Mouse (Mus musculus): ENCODE data around the gene Olfr1394. TPM values are rescaled to one million over a fixed set of nuclear protein-coding genes. Genes with fewer than 3 reads are reported as not detected.

Gene Olfr1394
- not detected in 2 replicates for polyA plus RNA-seq (2015; fragmentation: Nextera tagmentation; extraction: Ambion mirVana)

DNA sequence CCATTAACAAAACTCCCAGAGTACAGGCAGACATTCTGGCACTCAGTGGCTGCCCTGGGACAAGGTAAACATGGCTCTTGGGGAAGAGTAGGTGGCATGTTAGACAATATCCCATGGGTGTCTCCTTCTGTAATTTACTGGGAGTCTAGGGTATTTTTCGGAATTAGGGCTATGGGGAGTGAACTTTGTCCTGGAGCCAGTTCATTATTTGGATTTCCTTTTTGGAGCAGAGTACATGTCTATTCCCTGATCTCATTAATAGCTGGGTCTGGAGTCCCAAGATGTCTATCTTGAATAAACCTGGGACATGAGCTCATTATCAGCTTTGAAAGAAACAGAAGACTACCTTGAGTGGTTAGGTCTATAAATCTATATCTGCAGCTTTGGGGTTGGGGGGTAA, at the start of gene Olfr1394:
Olfr1394 (plus strand) TSS at position 301 of the 400 bp plus-strand sequence.

DNA sequence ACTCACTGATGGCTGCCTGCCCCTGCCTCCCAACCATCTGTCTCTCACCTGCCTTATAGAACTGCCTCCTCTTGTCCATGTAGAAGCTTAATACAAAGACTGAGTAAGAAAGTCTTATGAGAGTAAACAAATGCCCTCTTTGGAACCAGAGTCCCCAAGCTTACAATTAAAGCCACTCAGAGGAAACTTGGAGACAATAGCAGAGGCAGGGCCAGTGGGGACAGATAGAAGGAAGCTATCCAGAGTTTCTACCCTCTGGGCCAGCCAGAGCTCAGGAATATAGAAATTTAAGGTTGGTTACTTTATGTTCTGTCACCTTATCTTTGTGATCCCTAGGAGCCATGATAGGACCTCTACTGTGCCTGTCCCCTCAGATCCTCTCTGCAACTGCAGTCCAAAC, 39.4 kb upstream of the Olfr1394 start, which contains the start of gene Olfr1396:
Olfr1396 (minus strand) TSS at position 101 of the 400 bp plus-strand sequence.

DNA sequence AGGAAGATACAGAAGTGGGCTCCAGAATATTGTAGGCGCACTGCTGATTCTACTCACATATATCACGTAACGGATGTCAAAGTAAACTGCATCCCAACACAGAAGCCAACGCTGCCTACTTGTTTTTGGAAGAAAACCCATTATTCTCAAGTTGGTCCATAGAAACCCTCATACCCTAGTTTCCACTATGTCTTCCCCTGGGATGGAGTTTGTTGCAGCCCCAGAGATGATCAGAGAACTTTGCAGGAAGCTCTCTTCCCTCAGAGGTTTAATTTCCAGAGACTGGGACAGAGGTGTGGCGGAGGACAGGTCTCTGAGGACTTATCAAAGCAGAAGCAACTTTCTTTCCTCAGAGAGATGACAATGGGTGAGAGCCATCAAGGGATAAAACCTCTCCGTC, 12.2 kb upstream of the Olfr1394 start, which contains the start of gene Olfr1395:
Olfr1395 (plus strand) TSS at position 301 of the 400 bp plus-strand sequence.

DNA sequence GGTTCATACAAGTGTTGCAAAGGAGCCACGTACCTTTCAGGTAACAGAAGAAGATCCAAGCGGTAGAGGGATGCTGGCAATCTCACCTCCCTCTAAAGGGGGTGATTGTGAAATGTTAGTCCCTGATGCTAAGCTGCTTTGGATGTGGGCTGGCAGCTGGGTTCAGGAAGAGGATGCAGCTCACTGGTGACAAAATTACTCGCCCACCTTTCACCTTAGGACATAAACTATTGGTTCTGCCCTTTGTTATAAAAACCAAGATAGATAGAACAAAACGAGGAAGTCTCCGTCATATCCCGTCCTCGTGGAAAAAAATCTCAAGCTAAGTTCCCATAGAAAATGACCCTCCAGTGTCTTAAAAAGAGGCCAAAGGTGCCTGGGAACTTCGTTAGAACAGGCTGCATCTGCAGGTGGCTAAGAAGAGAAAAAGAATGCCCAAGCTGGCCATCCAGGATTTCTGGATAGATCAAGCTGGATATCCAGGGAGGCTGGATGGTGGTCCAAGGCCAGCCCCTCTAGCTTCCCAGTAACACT, 32.8 kb downstream of the Olfr1394 start, which contains the start of gene Btnl9:
Btnl9 (minus strand) TSS at position 205 of the 534 bp plus-strand sequence.

DNA sequence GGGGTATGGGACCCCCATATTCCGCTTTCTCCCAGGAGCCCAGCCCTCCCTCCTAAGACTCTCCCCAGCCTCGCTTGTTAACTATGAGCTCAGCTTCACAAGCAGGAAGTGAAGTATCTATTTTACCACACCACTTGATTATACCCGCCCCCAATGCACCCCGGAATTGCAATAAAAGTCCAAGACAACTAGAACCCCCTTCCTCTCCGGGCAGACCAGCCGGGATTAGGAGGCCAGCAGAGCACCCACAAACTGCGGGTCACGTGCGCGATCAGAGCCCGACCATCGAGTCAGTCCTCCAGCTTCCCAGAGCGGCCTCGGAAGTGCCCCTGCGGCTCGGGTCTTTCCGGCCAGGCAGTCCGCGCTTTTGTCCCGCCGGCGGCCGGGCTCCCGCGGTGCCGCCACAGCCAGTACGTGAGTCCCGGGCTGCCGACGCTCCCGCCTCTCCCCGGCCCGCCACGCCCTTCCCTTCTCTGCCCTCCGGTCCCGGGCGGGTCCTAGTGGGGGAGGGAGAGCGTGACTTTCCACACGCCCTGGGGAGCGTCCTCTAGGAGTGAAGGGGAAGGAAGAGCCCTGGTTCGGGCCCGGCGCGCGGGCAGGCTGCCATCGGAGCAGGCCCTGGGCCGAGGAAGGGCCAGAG, 49.1 kb downstream of the Olfr1394 start, which contains the start of gene Zfp62:
Zfp62 (plus strand) TSS at position 164 of the 640 bp plus-strand sequence.

Other genes with a start within 250 kb of the Olfr1394 start
- 8.9 and 10.8 TPM in 2 replicates for gene Psme2b, start 208.2 kb upstream of the Olfr1394 start, polyA plus RNA-seq (2015; fragmentation: Nextera tagmentation; extraction: Ambion mirVana)
- gene Olfr56, start 175.5 kb upstream of the Olfr1394 start, polyA plus RNA-seq (2015; fragmentation: Nextera tagmentation; extraction: Ambion mirVana) = 0.04 and 0.17 TPM in 2 replicates
- 0.50 and 0.68 TPM in 2 replicates for gene 9930111J21Rik1, start 175.0 kb upstream of the Olfr1394 start, polyA plus RNA-seq (2015; fragmentation: Nextera tagmentation; extraction: Ambion mirVana)
- 0.03 TPM in 1 of 2 replicates, not detected in the other for gene Gm12185, start 162.2 kb upstream of the Olfr1394 start, polyA plus RNA-seq (2015; fragmentation: Nextera tagmentation; extraction: Ambion mirVana)
- gene Tgtp1, start 160.2 kb upstream of the Olfr1394 start, polyA plus RNA-seq (2015; fragmentation: Nextera tagmentation; extraction: Ambion mirVana) = 4.0 and 5.6 TPM in 2 replicates
- gene 9930111J21Rik2, start 103.1 kb upstream of the Olfr1394 start, polyA plus RNA-seq (2015; fragmentation: Nextera tagmentation; extraction: Ambion mirVana) = 0.85 and 1.5 TPM in 2 replicates
- 2.5 and 3.0 TPM in 2 replicates for gene Tgtp2, start 90.2 kb upstream of the Olfr1394 start, polyA plus RNA-seq (2015; fragmentation: Nextera tagmentation; extraction: Ambion mirVana)
- 8.3 and 10.9 TPM in 2 replicates for gene Ifi47, start 77.8 kb upstream of the Olfr1394 start, polyA plus RNA-seq (2015; fragmentation: Nextera tagmentation; extraction: Ambion mirVana)
- gene Olfr1396, start 39.5 kb upstream of the Olfr1394 start, polyA plus RNA-seq (2015; fragmentation: Nextera tagmentation; extraction: Ambion mirVana) = 0.08 TPM in 1 of 2 replicates, not detected in the other
- not detected in 2 replicates for gene Olfr1395, start 12.1 kb upstream of the Olfr1394 start, polyA plus RNA-seq (2015; fragmentation: Nextera tagmentation; extraction: Ambion mirVana)
- gene Btnl9, start 32.8 kb downstream of the Olfr1394 start, polyA plus RNA-seq (2015; fragmentation: Nextera tagmentation; extraction: Ambion mirVana) = 1.8 and 5.9 TPM in 2 replicates
- 13.7 and 19.6 TPM in 2 replicates for gene Zfp62, start 48.9 kb downstream of the Olfr1394 start, polyA plus RNA-seq (2015; fragmentation: Nextera tagmentation; extraction: Ambion mirVana)
- gene Mgat1, start 89.8 kb downstream of the Olfr1394 start, polyA plus RNA-seq (2015; fragmentation: Nextera tagmentation; extraction: Ambion mirVana) = 46.9 and 73.3 TPM in 2 replicates
- gene Olfr1393, start 123.9 kb downstream of the Olfr1394 start, polyA plus RNA-seq (2015; fragmentation: Nextera tagmentation; extraction: Ambion mirVana) = 0.13 TPM in 1 of 2 replicates, not detected in the other
- gene Olfr1392, start 130.9 kb downstream of the Olfr1394 start, polyA plus RNA-seq (2015; fragmentation: Nextera tagmentation; extraction: Ambion mirVana) = 0.04 TPM in 1 of 2 replicates, not detected in the other
- not detected in 2 replicates for gene Olfr10, start 150.4 kb downstream of the Olfr1394 start, polyA plus RNA-seq (2015; fragmentation: Nextera tagmentation; extraction: Ambion mirVana)
- not detected in 2 replicates for gene Olfr1391, start 168.4 kb downstream of the Olfr1394 start, polyA plus RNA-seq (2015; fragmentation: Nextera tagmentation; extraction: Ambion mirVana)
- gene Olfr1390, start 180.8 kb downstream of the Olfr1394 start, polyA plus RNA-seq (2015; fragmentation: Nextera tagmentation; extraction: Ambion mirVana) = not detected in 2 replicates